In genomic region chr3:40673515-40673914, GRCm38 (mm10) we compare ENCODE assay signal across 20 mouse cellular contexts. TPM values are rescaled to one million over a fixed set of nuclear protein-coding genes. Genes with fewer than 3 reads are reported as not detected.
DNase-seq lines count a peak whose midpoint lies in the region; ATAC-seq and TF ChIP-seq lines count a peak whose summit lies in the region.
"Had no signal": no experiment of that assay in that cellular context is flagged by ENCODE, and none has a peak within 500 bp of the region (broad histone marks: within the 10 kb centered on the region; RNA-seq: fewer than 3 reads in every experiment).

No protein-coding gene starts in this region.

- no peak for TF ChIP-seq CTCF in brain, embryonic 14.5 days (IDR thresholded peaks at IDR 0.05; ENCODE audit: borderline replicate concordance, extremely low read depth, insufficient read depth, insufficient read length)

- no peak for TF ChIP-seq POLR2A in brain, embryonic 14.5 days (IDR thresholded peaks at IDR 0.05; ENCODE audit: borderline replicate concordance, extremely low read depth, insufficient read depth, insufficient read length, poor library complexity, severe bottlenecking)

- H3K4me1 ChIP-seq in forebrain, embryonic 13.5 days = peaks cover 38% of the 10 kb centered on the region
- no peaks in the 10 kb centered on the region for H3K4me1 ChIP-seq in liver, embryonic 11.5 days (replicated peaks; ENCODE audit: control insufficient read depth, insufficient read depth, low read length)
- H3K4me1 ChIP-seq: embryonic facial prominence, embryonic 12.5 days; kidney, embryonic 15.5 days; lung, embryonic 15.5 days had no signal

- H3K27me3 ChIP-seq in forebrain, embryonic 13.5 days = peaks cover 3% of the 10 kb centered on the region; the same call in 1 of the 2 replicates
- no peaks in the 10 kb centered on the region for H3K27me3 ChIP-seq in liver, embryonic 11.5 days (replicated peaks; ENCODE audit: control insufficient read depth, insufficient read depth, low read length)
- H3K27me3 ChIP-seq: embryonic facial prominence, embryonic 12.5 days; heart, embryonic 15.5 days; kidney, embryonic 15.5 days; liver, embryonic 13.5 days; lung, embryonic 15.5 days; midbrain, embryonic 13.5 days had no signal

- no peak overlapping the region for H3K9ac ChIP-seq in forebrain, embryonic 13.5 days
- no peak overlapping the region for H3K9ac ChIP-seq in liver, embryonic 11.5 days (ENCODE audit: low read depth, low read length)
- H3K9ac ChIP-seq: embryonic facial prominence, embryonic 12.5 days; heart, embryonic 15.5 days; kidney, embryonic 15.5 days; liver, embryonic 13.5 days; lung, embryonic 15.5 days; midbrain, embryonic 13.5 days had no signal

- 2% methylated on average over 1 of the region's 1 CpGs for WGBS in forebrain, embryonic 13.5 days
- WGBS in liver, embryonic 11.5 days = 71% methylated on average over 1 of the region's 1 CpGs

- no peaks in the 10 kb centered on the region for H3K36me3 ChIP-seq in forebrain, embryonic 13.5 days (ENCODE audit: poor library complexity, severe bottlenecking)
- no peaks in the 10 kb centered on the region for H3K36me3 ChIP-seq in liver, embryonic 11.5 days (ENCODE audit: control insufficient read depth, insufficient read depth, low read length)
- H3K36me3 ChIP-seq: heart, embryonic 15.5 days; liver, embryonic 13.5 days; lung, embryonic 15.5 days had no signal

- peak overlapping the region; percentile 67 for H3K27ac ChIP-seq in forebrain, embryonic 13.5 days
- no peak overlapping the region for H3K27ac ChIP-seq in liver, embryonic 11.5 days (ENCODE audit: low read depth, low read length)
- H3K27ac ChIP-seq: embryonic facial prominence, embryonic 12.5 days; heart, adult 2 months; heart, embryonic 15.5 days; hindbrain, embryonic 10.5 days; kidney, embryonic 15.5 days; left cerebral cortex, adult 2 months; liver, embryonic 13.5 days; lung, embryonic 15.5 days; macrophage; midbrain, embryonic 13.5 days had no signal

- H3K4me3 ChIP-seq in forebrain, embryonic 13.5 days = no peak overlapping the region
- H3K4me3 ChIP-seq in liver, embryonic 11.5 days (ENCODE audit: low read depth, low read length) = no peak overlapping the region
- H3K4me3 ChIP-seq: embryonic facial prominence, embryonic 12.5 days; heart, adult 2 months; heart, embryonic 15.5 days; hindbrain, embryonic 10.5 days; kidney, embryonic 15.5 days; left cerebral cortex, adult 2 months; liver, embryonic 13.5 days; lung, embryonic 15.5 days; midbrain, embryonic 13.5 days had no signal

- ATAC-seq in forebrain, embryonic 13.5 days = peak; percentile 96
- ATAC-seq in liver, embryonic 11.5 days (replicated peaks; ENCODE audit: low FRiP score) = no peak
- ATAC-seq: midbrain, embryonic 13.5 days had no signal

- no peak overlapping the region for H3K4me2 ChIP-seq in forebrain, embryonic 13.5 days
- H3K4me2 ChIP-seq in liver, embryonic 11.5 days = no peak overlapping the region
- H3K4me2 ChIP-seq: embryonic facial prominence, embryonic 12.5 days; heart, embryonic 15.5 days; kidney, embryonic 15.5 days; liver, embryonic 13.5 days; lung, embryonic 15.5 days; midbrain, embryonic 13.5 days had no signal

- peak; percentile 14 for DNase-seq in layer of hippocampus, adult 9-11 months
- DNase-seq in layer of hippocampus, adult 8-10 months (ENCODE audit: low spot score in 2 of 2) = no peak
- peak; percentile 94 for DNase-seq in brain, embryonic 14.5 days (ENCODE audit: low read depth)
- DNase-seq in retina, embryonic 14.5 days (ENCODE audit: low spot score) = peak; percentile 74
- DNase-seq in liver, embryonic 11.5 days (ENCODE audit: low spot score) = no peak
- DNase-seq in adrenal gland, postnatal 25 days = no peak
- DNase-seq: cerebellum, postnatal 14 days; gastrocnemius, postnatal 10 days; heart, adult 2 months; liver, embryonic 13.5 days; right cerebral cortex, postnatal 4 days had no signal

- H3K9me3 ChIP-seq in forebrain, embryonic 13.5 days (replicated peaks) = no peaks in the 10 kb centered on the region
- no peaks in the 10 kb centered on the region for H3K9me3 ChIP-seq in liver, embryonic 11.5 days (ENCODE audit: control insufficient read depth, low read length)
- H3K9me3 ChIP-seq: embryonic facial prominence, embryonic 12.5 days; heart, embryonic 15.5 days; hindbrain, embryonic 10.5 days; kidney, embryonic 15.5 days; liver, embryonic 13.5 days; lung, embryonic 15.5 days; midbrain, embryonic 13.5 days had no signal

RNA-seq across cellular contexts. Expression of gene Slc25a31, which starts 35.1 kb away (rescaled TPM):
- under 1 TPM in 2 of 4 experiments, not detected in 2; 0.25 to 0.34 TPM for total RNA-seq in layer of hippocampus, adult 8-10 months (2022)
- polyA plus RNA-seq in brain, embryonic 14.5 days (2012; rRNA removed) = 0.21 and 0.27 TPM in 2 replicates
- 0.15 TPM in 1 of 2 replicates, not detected in the other for polyA plus RNA-seq in forebrain, embryonic 13.5 days (2015; fragmentation: Nextera tagmentation; extraction: Ambion mirVana)
- polyA plus RNA-seq in liver, embryonic 11.5 days (2014; fragmentation: Nextera tagmentation; extraction: Ambion mirVana) = 0.12 and 0.38 TPM in 2 replicates
- total RNA-seq in adrenal gland, postnatal 25 days (2021) = 0.15 TPM in 1 of 2 replicates, not detected in the other
- total RNA-seq: gastrocnemius, postnatal 10 days; left cerebral cortex, adult 2 months had no signal

Comparison
In these comparisons a context has a peak if more than half of its experiments do, and no peak if none do; other contexts are left out.
1. DNase-seq: peak in layer of hippocampus, adult 9-11 months (single experiment), brain, embryonic 14.5 days (single experiment) and retina, embryonic 14.5 days (single experiment); none in layer of hippocampus, adult 8-10 months (0 of 2), liver, embryonic 11.5 days (single experiment) and adrenal gland, postnatal 25 days (single experiment).